ENCODE assay signal across 14 mouse cellular contexts in the genomic region with DNA sequence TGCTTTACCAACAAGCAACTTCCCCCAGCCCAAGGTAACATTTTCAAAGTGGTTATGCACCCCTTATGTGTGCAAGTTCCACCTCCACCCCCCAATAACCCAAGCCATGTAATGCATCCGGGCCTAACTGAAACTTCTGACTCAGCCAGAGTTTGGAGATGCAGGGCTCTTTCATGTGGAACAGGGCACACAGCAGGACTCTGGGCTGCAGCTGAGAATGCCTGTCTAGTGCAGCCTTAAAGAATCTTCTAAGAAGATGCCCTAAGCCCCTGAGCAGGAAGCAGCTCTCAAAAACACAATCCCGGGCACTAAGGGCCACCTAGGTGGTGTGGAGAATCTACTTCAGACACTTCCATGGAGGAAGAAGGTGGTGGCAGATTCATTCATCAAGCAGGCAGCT. TPM values are rescaled to one million over a fixed set of nuclear protein-coding genes. Genes with fewer than 3 reads are reported as not detected.
DNase-seq lines count a peak whose midpoint lies in the region; ATAC-seq and TF ChIP-seq lines count a peak whose summit lies in the region.
"Had no signal": no experiment of that assay in that cellular context is flagged by ENCODE, and none has a peak within 500 bp of the region (broad histone marks: within the 10 kb centered on the region; RNA-seq: fewer than 3 reads in every experiment).

No protein-coding gene starts in this region.

- no peaks in the 10 kb centered on the region for H3K9me3 ChIP-seq in heart, embryonic 15.5 days (replicated peaks)
- H3K9me3 ChIP-seq in midbrain, embryonic 11.5 days (ENCODE audit: control insufficient read depth, low read length) = no peaks in the 10 kb centered on the region
- H3K9me3 ChIP-seq in midbrain, embryonic 13.5 days = no peaks in the 10 kb centered on the region
- H3K9me3 ChIP-seq: hindbrain, embryonic 12.5 days; midbrain, embryonic 10.5 days had no signal

- no peak for ATAC-seq in heart, embryonic 15.5 days (replicated peaks; ENCODE audit: insufficient number of reproducible peaks, insufficient read depth, low FRiP score, low read depth)
- no peak for ATAC-seq in midbrain, embryonic 11.5 days (ENCODE audit: low FRiP score)
- ATAC-seq in midbrain, embryonic 13.5 days = no peak
- ATAC-seq: intestine, embryonic 16.5 days had no signal

- peaks cover 62% of the 10 kb centered on the region for H3K4me1 ChIP-seq in heart, embryonic 15.5 days (replicated peaks)
- H3K4me1 ChIP-seq in midbrain, embryonic 11.5 days (ENCODE audit: control insufficient read depth, insufficient read depth, low read length) = peaks cover 2% of the 10 kb centered on the region; the same call in 1 of the 2 replicates
- H3K4me1 ChIP-seq in midbrain, embryonic 13.5 days (replicated peaks) = peaks cover 49% of the 10 kb centered on the region

- H3K9ac ChIP-seq in heart, embryonic 15.5 days = no peak overlapping the region
- no peak overlapping the region for H3K9ac ChIP-seq in midbrain, embryonic 11.5 days (ENCODE audit: low read length)
- no peak overlapping the region for H3K9ac ChIP-seq in midbrain, embryonic 13.5 days (replicated peaks)
- H3K9ac ChIP-seq: hindbrain, embryonic 12.5 days; liver, embryonic 14.5 days had no signal

- no peaks in the 10 kb centered on the region for H3K27me3 ChIP-seq in heart, embryonic 15.5 days
- H3K27me3 ChIP-seq in midbrain, embryonic 11.5 days (ENCODE audit: control insufficient read depth, insufficient read depth, low read length) = no peaks in the 10 kb centered on the region
- no peaks in the 10 kb centered on the region for H3K27me3 ChIP-seq in midbrain, embryonic 13.5 days
- H3K27me3 ChIP-seq in myocyte (ENCODE audit: control insufficient read depth, insufficient read depth, insufficient read length) = no peaks in the 10 kb centered on the region
- H3K27me3 ChIP-seq: hindbrain, embryonic 12.5 days had no signal

- H3K4me3 ChIP-seq in heart, embryonic 15.5 days = no peak overlapping the region
- no peak overlapping the region for H3K4me3 ChIP-seq in midbrain, embryonic 11.5 days (ENCODE audit: low read depth, low read length)
- H3K4me3 ChIP-seq in midbrain, embryonic 13.5 days (replicated peaks) = no peak overlapping the region
- no peak overlapping the region for H3K4me3 ChIP-seq in myocyte
- H3K4me3 ChIP-seq: hindbrain, embryonic 12.5 days; midbrain, embryonic 10.5 days had no signal

- 0 out of 2 replicates have a peak overlapping the region, but pooled peaks have one; percentile 16 for H3K27ac ChIP-seq in heart, embryonic 15.5 days
- no peak overlapping the region for H3K27ac ChIP-seq in midbrain, embryonic 11.5 days (ENCODE audit: low read depth, low read length)
- H3K27ac ChIP-seq in midbrain, embryonic 13.5 days = no peak overlapping the region
- H3K27ac ChIP-seq: hindbrain, embryonic 12.5 days; liver, embryonic 14.5 days; midbrain, embryonic 10.5 days had no signal

- peaks cover 94% of the 10 kb centered on the region for H3K79me2 ChIP-seq in myocyte (ENCODE audit: control insufficient read depth, insufficient read depth)

- no peak overlapping the region for H3K4me2 ChIP-seq in heart, embryonic 15.5 days
- H3K4me2 ChIP-seq in midbrain, embryonic 11.5 days = no peak overlapping the region
- no peak overlapping the region for H3K4me2 ChIP-seq in midbrain, embryonic 13.5 days (replicated peaks)
- peak overlapping the region; percentile 37 for H3K4me2 ChIP-seq in myocyte (ENCODE audit: low read depth)
- H3K4me2 ChIP-seq: hindbrain, embryonic 12.5 days had no signal

- 26% methylated on average over 2 of the region's 2 CpGs for WGBS in heart, embryonic 15.5 days
- 15% methylated on average over 2 of the region's 2 CpGs for WGBS in midbrain, embryonic 11.5 days
- 8% methylated on average over 2 of the region's 2 CpGs for WGBS in midbrain, embryonic 13.5 days

- DNase-seq in heart, adult 11 months = no peak
- peak; percentile 64 for DNase-seq in midbrain, embryonic 11.5 days (ENCODE audit: low spot score, missing footprints)
- DNase-seq in right cerebral cortex, postnatal 25 days = no peak
- DNase-seq in cerebellum, postnatal 25 days = no peak
- DNase-seq: cerebellum, adult 9-10 months; layer of hippocampus, postnatal 36 days; lung, postnatal 14 days had no signal

- no peak for TF ChIP-seq POLR2A in myocyte (IDR thresholded peaks at IDR 0.05; ENCODE audit: insufficient read length, low read depth)

- no peak overlapping the region for H3ac ChIP-seq in myocyte (ENCODE audit: control insufficient read depth, insufficient read length)

- no peaks in the 10 kb centered on the region for H3K36me3 ChIP-seq in heart, embryonic 15.5 days
- no peaks in the 10 kb centered on the region for H3K36me3 ChIP-seq in midbrain, embryonic 11.5 days (ENCODE audit: control insufficient read depth, insufficient read depth, low read length)
- H3K36me3 ChIP-seq in midbrain, embryonic 13.5 days = no peaks in the 10 kb centered on the region
- H3K36me3 ChIP-seq in myocyte (ENCODE audit: control insufficient read depth, insufficient read depth) = no peaks in the 10 kb centered on the region
- H3K36me3 ChIP-seq: hindbrain, embryonic 12.5 days had no signal

TF ChIP-seq in myocyte, 11 proteins besides CTCF, POLR2A, EP300 and RAD21:
- TF ChIP-seq REST (IDR thresholded peaks at IDR 0.05; ENCODE audit: insufficient read depth, insufficient read length) (no peak), TCF12 (IDR thresholded peaks at IDR 0.05; ENCODE audit: insufficient read depth, poor library complexity, severe bottlenecking) (no peak), POLR2AphosphoS2 (IDR thresholded peaks at IDR 0.05; ENCODE audit: insufficient read length, low read depth) (no peak), USF1 (IDR thresholded peaks at IDR 0.05; ENCODE audit: low read depth) (no peak), E2F4 (IDR thresholded peaks at IDR 0.05; ENCODE audit: insufficient read depth) (no peak), MYOG (IDR thresholded peaks at IDR 0.05; ENCODE audit: control insufficient read depth in 1 of 3, insufficient read depth in 1 of 3, insufficient read length in 2 of 3, low read depth in 2 of 3) (no peak), SRF (IDR thresholded peaks at IDR 0.05; ENCODE audit: control insufficient read depth, insufficient read length, low read depth) (no peak), MYOD1 (IDR thresholded peaks at IDR 0.05; ENCODE audit: control insufficient read depth in 1 of 3, insufficient read length in 2 of 3, low read depth in 2 of 3) (no peak), TCF3 (IDR thresholded peaks at IDR 0.05; ENCODE audit: insufficient read length, low read depth) (no peak), MAX (IDR thresholded peaks at IDR 0.05; ENCODE audit: low read depth) (no peak), CEBPB (IDR thresholded peaks at IDR 0.05; ENCODE audit: insufficient read depth, poor library complexity, severe bottlenecking) (no peak)

RNA-seq across cellular contexts. Expression of gene Cux1, which starts 16.6 kb away (rescaled TPM):
- 71.2 and 82.1 TPM in 2 replicates for polyA plus RNA-seq in heart, embryonic 15.5 days (2015; fragmentation: Nextera tagmentation; extraction: Ambion mirVana)
- 117 and 130 TPM in 2 replicates for polyA plus RNA-seq in midbrain, embryonic 11.5 days (2014; fragmentation: Nextera tagmentation; extraction: Ambion mirVana)
- 126 TPM in 2 replicates for polyA plus RNA-seq in midbrain, embryonic 13.5 days (2015; fragmentation: Nextera tagmentation; extraction: Ambion mirVana)
- 50.7 TPM for polyA plus RNA-seq in myocyte (2012; fragmentation: generic; extraction: Trizol)
